Mouse (Mus musculus) kidney, postnatal 36 days (tissue): Measurements from ENCODE around the gene Gata2.
A peak's percentile ranks its signal among the peaks of the same experiment; 100 is the strongest.

Experiments
- DNase-seq, 2 experiments: peaks; one replicate each; pipeline ENCODE4 v3.0.0; 2021 to 2022; ENCODE audit warnings: mixed read lengths in 2 of 2

Gata2 gene

GRCm38 (mm10) chr6:88196054-88196732, 2.5 kb downstream of the Gata2 start:
- peak in 1 of 2 experiments; percentile 22 for DNase-seq

- DNase-seq: peak in 1 of 2 experiments; percentile 31
These were observed 3.1 kb downstream of the Gata2 start for GRCm38 (mm10) chr6:88196733-88197312.

DNA sequence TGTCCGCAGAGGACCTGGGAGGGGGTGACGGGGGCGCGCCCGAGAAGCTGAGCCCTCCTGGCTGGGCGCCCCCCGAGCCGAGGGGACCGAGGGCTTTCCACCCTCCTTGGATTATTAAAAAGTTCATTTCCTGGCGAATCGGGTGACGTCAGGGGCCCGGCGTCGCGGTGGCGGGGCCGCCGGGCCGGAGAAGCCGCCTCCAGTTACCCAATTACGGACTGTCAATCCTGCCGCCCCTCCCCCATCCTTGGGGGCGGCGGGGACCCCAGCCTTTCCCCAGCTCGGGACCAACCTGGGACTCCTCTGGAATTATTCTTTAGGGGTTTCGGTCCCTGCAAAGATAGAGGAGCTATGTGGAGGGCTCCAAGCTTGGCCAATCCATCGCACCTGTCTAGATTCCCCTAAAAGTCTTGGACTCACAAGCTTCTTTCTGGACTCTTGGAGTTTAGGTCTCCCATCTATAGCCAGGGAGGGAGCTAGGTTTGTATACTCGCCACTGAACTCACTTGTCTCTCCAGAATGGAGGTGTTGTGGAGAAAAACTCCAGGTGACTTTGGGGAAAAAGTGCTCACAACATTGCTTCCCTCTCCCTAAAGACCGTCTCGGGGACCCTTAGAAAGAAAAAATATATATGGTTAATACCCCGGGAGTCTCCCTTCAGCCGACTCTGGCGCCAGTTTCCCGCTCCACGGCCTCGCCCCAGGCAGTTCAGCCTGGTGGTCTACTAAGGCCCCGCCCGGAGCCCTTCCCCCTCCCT, 3.8 kb downstream of the Gata2 start:
- DNase-seq: peak in 1 of 2 experiments; percentile 61

DNA sequence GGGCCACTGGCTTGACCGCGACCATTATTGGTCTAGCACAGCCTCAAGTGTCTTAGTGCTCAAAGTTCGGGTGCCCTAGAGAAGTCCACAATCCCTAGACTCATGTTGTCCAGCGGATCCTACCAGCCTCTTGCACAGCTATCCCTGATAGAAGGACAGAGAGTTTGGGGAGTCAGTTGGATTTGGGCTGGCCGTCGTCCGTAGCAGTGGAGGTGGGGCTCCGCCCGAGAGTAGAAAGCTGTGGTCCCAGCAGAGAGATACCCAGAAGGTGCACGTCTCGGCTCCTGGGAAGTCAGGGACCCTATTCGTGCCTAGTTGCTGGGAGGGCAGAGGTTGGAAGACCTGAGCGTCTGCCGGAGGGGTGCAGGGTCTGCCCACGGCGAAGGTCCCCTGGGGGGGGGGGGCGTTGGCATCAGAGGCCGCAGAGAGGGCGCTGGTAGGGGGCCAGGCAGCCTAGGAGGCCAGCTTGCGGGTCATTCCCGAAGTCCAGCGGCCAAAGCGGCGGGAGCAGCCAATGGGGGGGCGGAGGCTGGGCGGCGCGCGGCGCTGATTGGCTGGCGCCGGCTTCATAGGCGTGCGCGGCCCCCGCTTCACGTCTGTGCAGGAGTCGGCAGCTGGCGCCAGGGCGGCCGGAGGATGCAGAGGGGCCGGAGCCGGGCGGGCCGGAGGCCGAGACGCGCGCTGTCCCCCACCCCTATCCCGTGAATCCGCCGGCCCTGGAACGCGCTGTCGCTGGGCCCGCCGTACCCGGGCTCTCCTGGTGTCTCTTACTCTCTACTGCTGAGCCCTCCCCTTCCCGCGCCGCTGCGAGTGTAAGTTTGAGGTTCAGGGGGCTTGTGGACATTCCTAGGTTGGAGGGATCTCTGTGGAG, 4.6 kb downstream of the Gata2 start:
- peak; percentile 90 to 91 for DNase-seq

DNA sequence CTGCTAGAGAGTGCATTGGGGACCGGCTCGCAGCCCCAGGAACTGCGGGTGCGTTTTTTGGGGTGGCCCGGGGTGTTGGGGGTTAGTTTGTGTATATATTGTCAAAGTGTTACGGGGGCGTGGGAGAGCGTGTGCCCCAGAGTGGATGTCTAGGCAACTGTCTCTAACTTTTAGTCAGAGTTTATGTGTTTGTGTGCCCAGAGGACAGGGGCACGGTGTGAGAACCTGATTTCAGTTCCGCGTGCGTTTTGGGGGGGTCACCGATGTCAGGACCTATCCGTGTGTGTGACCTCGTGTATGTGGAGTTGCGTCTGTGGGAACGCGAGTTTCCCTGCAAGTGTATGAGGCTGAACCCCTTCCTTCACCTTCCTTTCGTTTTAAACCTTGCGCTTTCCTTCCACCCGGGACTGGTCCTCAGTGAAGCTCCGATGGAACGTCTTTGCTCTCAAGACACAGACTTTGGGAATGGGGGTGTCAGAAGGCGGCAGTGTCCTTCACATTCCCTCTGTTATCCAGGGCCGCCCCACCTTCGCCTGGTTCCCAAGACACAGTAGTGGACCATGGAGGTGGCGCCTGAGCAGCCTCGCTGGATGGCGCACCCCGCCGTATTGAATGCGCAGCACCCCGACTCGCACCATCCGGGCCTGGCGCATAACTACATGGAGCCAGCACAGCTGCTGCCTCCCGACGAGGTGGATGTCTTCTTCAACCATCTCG, 5.5 kb downstream of the Gata2 start:
- DNase-seq: peak in 1 of 2 experiments; percentile 19

DNA sequence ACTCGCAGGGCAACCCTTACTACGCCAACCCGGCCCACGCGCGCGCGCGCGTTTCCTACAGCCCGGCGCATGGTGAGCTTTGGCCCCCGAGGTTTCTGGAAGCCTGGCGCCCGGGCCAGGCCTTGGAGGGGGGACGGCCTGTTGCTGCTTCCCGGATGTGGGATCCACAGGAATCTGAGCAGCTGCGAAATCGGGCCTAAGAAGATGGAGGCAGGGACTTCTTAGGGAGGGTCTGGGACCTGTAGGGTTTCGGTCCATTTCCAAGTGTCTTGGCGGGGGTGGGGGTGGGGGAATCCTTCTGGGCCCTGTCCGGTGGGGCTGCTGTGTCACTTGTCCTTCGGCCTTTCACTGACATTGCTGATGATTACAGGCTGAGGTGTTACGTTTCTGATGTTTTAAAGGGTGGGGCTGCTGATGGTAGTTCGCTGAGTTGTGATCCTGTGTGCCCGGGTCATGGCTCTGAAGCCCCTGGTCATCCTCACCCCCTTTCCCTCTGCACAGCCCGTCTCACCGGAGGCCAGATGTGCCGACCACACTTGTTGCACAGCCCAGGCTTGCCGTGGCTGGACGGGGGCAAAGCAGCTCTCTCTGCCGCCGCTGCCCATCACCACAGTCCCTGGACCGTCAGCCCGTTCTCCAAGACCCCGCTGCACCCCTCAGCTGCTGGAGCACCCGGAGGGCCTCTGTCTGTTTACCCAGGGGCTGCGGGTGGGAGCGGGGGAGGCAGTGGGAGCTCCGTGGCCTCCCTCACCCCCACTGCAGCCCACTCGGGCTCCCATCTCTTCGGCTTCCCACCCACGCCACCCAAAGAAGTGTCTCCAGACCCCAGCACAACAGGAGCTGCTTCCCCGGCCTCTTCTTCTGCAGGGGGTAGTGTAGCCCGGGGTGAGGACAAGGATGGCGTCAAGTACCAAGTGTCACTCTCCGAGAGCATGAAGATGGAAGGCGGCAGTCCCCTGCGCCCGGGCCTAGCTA, 6.3 kb downstream of the Gata2 start:
- DNase-seq: peak in 1 of 2 experiments; percentile 43

- DNase-seq: peak; percentile 42 to 45
These were observed 7.3 kb downstream of the Gata2 start for GRCm38 (mm10) chr6:88200693-88201609.

DNA sequence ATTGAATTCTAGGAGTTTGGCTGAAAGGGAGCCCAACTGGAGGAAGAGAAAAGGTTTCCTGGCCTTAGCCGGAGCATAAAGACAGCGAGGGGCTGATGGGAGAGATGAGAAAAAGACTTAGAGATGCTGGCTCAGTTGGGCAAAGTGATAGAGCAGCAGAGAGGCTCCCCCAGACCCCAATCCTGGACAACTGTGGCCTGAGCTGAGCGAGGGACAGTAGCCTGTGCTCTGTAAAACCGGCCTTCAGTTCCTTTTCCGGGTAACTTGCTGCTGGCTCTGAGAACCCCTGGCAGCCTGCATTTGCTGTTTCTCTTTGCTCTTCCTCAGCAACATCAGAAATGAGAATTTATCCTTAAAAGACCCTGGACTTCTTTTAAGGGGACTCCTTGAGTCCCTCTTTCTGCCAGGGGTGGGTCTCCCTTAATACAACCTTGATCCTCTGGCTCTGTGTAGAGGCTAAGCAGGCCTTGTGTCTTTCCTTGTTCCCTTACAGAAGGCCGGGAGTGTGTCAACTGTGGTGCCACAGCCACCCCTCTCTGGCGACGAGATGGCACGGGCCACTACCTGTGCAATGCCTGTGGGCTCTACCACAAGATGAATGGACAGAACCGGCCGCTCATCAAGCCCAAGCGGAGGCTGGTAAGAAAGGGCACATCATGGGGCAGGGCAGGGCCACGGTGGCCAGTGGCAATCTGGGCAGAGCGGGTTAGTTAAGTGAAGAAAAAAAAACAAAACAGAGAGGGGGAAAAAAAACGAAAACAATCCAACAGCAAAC, 8.4 kb downstream of the Gata2 start:
- peak in 1 of 2 experiments; percentile 19 for DNase-seq

DNA sequence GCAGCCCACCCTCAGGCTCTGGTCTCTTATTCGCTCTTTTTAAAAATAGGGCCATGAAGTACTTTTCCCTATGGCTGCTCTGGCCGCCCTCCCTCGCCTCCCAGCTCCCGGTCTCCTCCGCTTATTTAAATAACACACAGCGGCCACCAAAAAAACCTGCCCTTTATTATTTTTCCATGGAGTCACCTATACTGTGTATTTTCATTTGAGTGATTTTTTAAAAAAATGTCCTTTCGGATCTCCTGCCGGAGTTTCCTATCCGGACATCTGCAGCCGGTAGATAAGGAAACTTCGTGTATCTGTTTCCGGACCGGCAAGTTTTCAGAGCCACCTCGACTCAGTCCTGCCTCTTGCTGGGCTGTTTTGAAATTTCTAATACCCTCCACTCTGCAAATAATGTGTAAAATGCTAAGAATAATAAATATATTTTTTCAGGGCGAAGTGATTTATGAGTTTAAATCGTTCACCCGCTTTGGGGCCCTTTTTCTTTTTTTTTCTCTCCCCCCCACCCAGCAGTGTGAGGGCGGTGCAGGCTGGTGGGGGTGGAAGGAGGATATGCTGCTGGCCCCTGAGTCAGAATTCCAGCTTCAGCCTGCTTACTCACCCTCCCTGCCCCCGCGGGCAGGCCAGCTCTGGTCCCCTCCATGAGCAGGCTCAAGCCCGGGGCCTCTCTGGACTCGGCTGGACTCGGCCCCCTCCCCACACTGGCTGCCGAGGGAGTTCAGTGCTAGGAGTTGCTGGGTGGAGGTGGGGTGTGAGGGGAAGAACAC, 9.4 kb downstream of the Gata2 start:
- DNase-seq: peak; percentile 69 to 85

- DNase-seq: no peak
These were observed 10.2 kb downstream of the Gata2 start for GRCm38 (mm10) chr6:88203791-88204405.

DNA sequence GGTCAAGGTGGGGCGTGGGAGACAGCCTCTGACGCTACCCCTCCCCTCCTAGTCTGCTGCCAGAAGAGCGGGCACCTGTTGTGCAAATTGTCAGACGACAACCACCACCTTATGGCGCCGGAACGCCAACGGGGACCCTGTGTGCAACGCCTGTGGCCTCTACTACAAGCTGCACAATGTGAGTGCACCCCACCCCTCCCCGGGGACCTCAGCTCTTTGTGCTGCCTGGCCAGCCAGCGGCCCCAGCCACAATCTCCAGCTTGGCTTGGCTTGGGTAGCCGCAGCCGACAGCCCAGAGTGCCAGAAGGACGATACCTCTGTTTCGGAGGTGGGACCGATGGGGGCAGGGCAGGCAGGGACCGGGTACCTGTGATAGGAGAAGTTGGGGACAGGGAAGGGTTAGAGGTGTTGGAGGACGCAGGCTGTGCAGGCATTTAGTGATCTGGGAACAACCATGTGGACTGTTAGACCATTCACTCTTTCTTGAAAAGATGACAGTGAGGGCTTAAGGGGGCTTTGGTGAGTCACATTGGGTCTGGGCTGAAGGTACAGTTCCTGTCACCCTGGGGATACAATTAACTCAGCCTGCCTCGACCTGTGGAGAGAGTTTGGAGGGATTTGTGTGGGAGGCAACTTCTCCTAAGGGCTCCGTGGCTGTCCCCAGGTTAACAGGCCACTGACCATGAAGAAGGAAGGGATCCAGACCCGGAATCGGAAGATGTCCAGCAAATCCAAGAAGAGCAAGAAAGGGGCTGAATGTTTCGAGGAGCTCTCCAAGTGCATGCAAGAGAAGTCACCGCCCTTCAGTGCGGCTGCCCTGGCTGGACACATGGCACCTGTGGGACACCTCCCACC, 11.1 kb downstream of the Gata2 start:
- peak; percentile 29 to 50 for DNase-seq

- DNase-seq: peak; percentile 34 to 40
These were observed 11.7 kb downstream of the Gata2 start for GRCm38 (mm10) chr6:88205386-88205700.

DNA sequence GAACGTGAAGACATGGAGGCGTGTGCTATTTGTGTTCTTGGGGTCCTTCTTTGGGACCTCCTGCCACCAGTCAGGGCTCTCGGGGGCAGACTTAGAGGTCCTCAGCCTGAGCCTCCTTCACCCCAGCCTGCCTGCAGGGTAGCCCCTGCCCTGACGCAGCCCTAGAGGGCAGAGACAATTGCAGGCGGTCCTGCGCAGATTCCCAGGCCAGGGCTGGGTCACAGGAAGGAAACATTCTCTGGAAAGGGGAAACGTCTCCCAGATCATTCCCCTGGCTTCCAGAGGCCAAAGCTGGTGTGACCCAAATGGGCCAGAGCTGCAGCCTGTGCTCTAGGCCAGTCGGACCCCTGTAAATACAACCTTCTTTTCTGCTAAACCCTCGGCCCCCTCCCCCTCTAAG, 12.2 kb downstream of the Gata2 start:
- peak; percentile 65 to 69 for DNase-seq

GRCm38 (mm10) chr6:88206566-88206965, 12.9 kb downstream of the Gata2 start:
- DNase-seq: no peak

- no peak for DNase-seq
These were observed 13.8 kb downstream of the Gata2 start for GRCm38 (mm10) chr6:88207403-88208033.

GRCm38 (mm10) chr6:88208321-88208720, 14.6 kb downstream of the Gata2 start:
- no peak for DNase-seq
